In genomic region chrX:73966248-73967176, GRCm38 (mm10) we compare ENCODE assay signal across 8 mouse cellular contexts. TPM values are rescaled to one million over a fixed set of nuclear protein-coding genes. Genes with fewer than 3 reads are reported as not detected.
A peak's percentile ranks its signal among the peaks of the same experiment; 100 is the strongest.
DNase-seq lines count a peak whose midpoint lies in the region; ATAC-seq and TF ChIP-seq lines count a peak whose summit lies in the region.

Hcfc1 (minus strand) TSS chrX:73966357.

- H3K4me1 ChIP-seq in embryonic facial prominence, embryonic 13.5 days: peaks cover 21% of the 10 kb centered on the region
- peaks cover 8% of the 10 kb centered on the region for H3K4me1 ChIP-seq in heart, adult 2 months (ENCODE audit: control insufficient read depth, insufficient read depth, low read length)
- H3K4me1 ChIP-seq in limb, embryonic 13.5 days: peaks cover 19% of the 10 kb centered on the region
- peaks cover 25% of the 10 kb centered on the region for H3K4me1 ChIP-seq in midbrain, embryonic 16.5 days (ENCODE audit: control insufficient read depth, insufficient read depth, low read length)

- H3K36me3 ChIP-seq in embryonic facial prominence, embryonic 13.5 days: no peaks in the 10 kb centered on the region
- peaks cover 8% of the 10 kb centered on the region; the same call in 1 of the 2 replicates for H3K36me3 ChIP-seq in heart, adult 2 months (ENCODE audit: control insufficient read depth, insufficient read depth, low read length)
- no peaks in the 10 kb centered on the region for H3K36me3 ChIP-seq in limb, embryonic 13.5 days
- no peaks in the 10 kb centered on the region for H3K36me3 ChIP-seq in midbrain, embryonic 16.5 days (ENCODE audit: control insufficient read depth, insufficient read depth, low read length)

- peak within 1 kb of the TSS; percentile 69 for H3K4me3 ChIP-seq in embryonic facial prominence, embryonic 13.5 days
- peak within 1 kb of the TSS; percentile 62 for H3K4me3 ChIP-seq in heart, adult 2 months
- H3K4me3 ChIP-seq in limb, embryonic 13.5 days: peak within 1 kb of the TSS; percentile 73
- peak within 1 kb of the TSS; percentile 66 for H3K4me3 ChIP-seq in midbrain, embryonic 16.5 days (ENCODE audit: low read depth, low read length)

- no peaks in the 10 kb centered on the region for H3K9me3 ChIP-seq in embryonic facial prominence, embryonic 13.5 days
- no peaks in the 10 kb centered on the region for H3K9me3 ChIP-seq in limb, embryonic 13.5 days
- no peaks in the 10 kb centered on the region for H3K9me3 ChIP-seq in midbrain, embryonic 16.5 days (replicated peaks; ENCODE audit: control insufficient read depth, low read length, poor library complexity, severe bottlenecking)

- H3K9ac ChIP-seq in embryonic facial prominence, embryonic 13.5 days: peak within 1 kb of the TSS; percentile 78
- peak within 1 kb of the TSS; percentile 79 for H3K9ac ChIP-seq in heart, adult 2 months (ENCODE audit: low read depth, low read length)
- peak within 1 kb of the TSS; percentile 74 for H3K9ac ChIP-seq in limb, embryonic 13.5 days
- peak within 1 kb of the TSS; percentile 72 for H3K9ac ChIP-seq in midbrain, embryonic 16.5 days (ENCODE audit: low read depth, low read length)

- TF ChIP-seq CTCF in heart, adult 2 months (IDR thresholded peaks at IDR 0.05): no peak

- TF ChIP-seq POLR2A in heart, adult 2 months (IDR thresholded peaks at IDR 0.05; ENCODE audit: insufficient read depth, low read depth, low read length): peak; percentile 61

- 23% methylated on average over 58 of the region's 58 CpGs for WGBS in embryonic facial prominence, embryonic 13.5 days
- 15% methylated on average over 58 of the region's 58 CpGs for WGBS in heart, adult 2 months
- WGBS in limb, embryonic 13.5 days: 15% methylated on average over 57 of the region's 58 CpGs
- 21% methylated on average over 47 of the region's 58 CpGs for WGBS in midbrain, embryonic 16.5 days

- peak; percentile 78 for ATAC-seq in embryonic facial prominence, embryonic 13.5 days (ENCODE audit: insufficient number of reproducible peaks, insufficient read depth, low FRiP score, low TSS enrichment, low read depth)
- ATAC-seq in limb, embryonic 13.5 days (ENCODE audit: low FRiP score, low read depth): peak; percentile 81
- peak; percentile 83 for ATAC-seq in midbrain, embryonic 16.5 days

- intact Hi-C loops in heart, adult 2 months (cut with DNase I): loop anchor here (2.0 to 5.0 kb wide), 7 partner anchors 56 to 446 kb away; partner anchors contain the start of genes Fam3a, Idh3g, Ikbkg and Irak1

- no peaks in the 10 kb centered on the region for H3K79me2 ChIP-seq in heart, adult 2 months (replicated peaks; ENCODE audit: control insufficient read depth, insufficient read depth, low read length)

- H3K27ac ChIP-seq in embryonic facial prominence, embryonic 13.5 days: peak within 1 kb of the TSS; percentile 99
- H3K27ac ChIP-seq in heart, adult 2 months: peak within 1 kb of the TSS; percentile 98
- peak within 1 kb of the TSS; percentile 99 for H3K27ac ChIP-seq in limb, embryonic 13.5 days
- peak within 1 kb of the TSS; percentile 99 for H3K27ac ChIP-seq in midbrain, embryonic 16.5 days (ENCODE audit: low read length)

- peaks cover 13% of the 10 kb centered on the region; the same call in 1 of the 2 replicates for H3K27me3 ChIP-seq in embryonic facial prominence, embryonic 13.5 days
- H3K27me3 ChIP-seq in heart, adult 2 months (ENCODE audit: control insufficient read depth, insufficient read depth, low read length): no peaks in the 10 kb centered on the region
- H3K27me3 ChIP-seq in limb, embryonic 13.5 days: peaks cover 13% of the 10 kb centered on the region; the same call in 1 of the 2 replicates
- H3K27me3 ChIP-seq in midbrain, embryonic 16.5 days (ENCODE audit: control insufficient read depth, insufficient read depth, low read depth, low read length): no peaks in the 10 kb centered on the region

- no peak for TF ChIP-seq EP300 in heart, adult 2 months (IDR thresholded peaks at IDR 0.05; ENCODE audit: insufficient read depth, low read depth, low read length)

- peak; percentile 89 for DNase-seq in 3134 (ENCODE audit: extremely low read depth, insufficient read length, low spot score)
- peak; percentile 92 to 95 for DNase-seq in adrenal gland, postnatal 36 days
- DNase-seq in heart, adult 2 months: peak; percentile 91 to 92
- peak; percentile 90 to 91 for DNase-seq in kidney, adult 8-10 months
- DNase-seq in spleen, postnatal 10 days (ENCODE audit: low spot score in 2 of 2): peak; percentile 79 to 91

- H3K4me2 ChIP-seq in embryonic facial prominence, embryonic 13.5 days: peak within 1 kb of the TSS; percentile 71
- peak within 1 kb of the TSS; percentile 77 for H3K4me2 ChIP-seq in limb, embryonic 13.5 days (replicated peaks)
- H3K4me2 ChIP-seq in midbrain, embryonic 16.5 days (ENCODE audit: low read length): peak within 1 kb of the TSS; percentile 81

RNA-seq across cellular contexts. Expression of gene Hcfc1, which starts in this region (rescaled TPM):
- 10 to 100 TPM; 56.9 to 57.1 TPM for total RNA-seq in adrenal gland, postnatal 36 days (2021)
- polyA plus RNA-seq in embryonic facial prominence, embryonic 13.5 days (2015; fragmentation: Nextera tagmentation; extraction: Ambion mirVana): 58.1 and 65.4 TPM in 2 replicates
- total RNA-seq in heart, adult 2 months (2021): 10 to 100 TPM; 37.0 to 37.9 TPM
- polyA plus RNA-seq in heart, adult 2 months (2012; rRNA removed): 26.3 and 27.6 TPM in 2 replicates
- polyA plus RNA-seq in limb, embryonic 13.5 days (2015; fragmentation: Nextera tagmentation; extraction: Ambion mirVana): 62.0 and 64.6 TPM in 2 replicates
- 39.1 and 51.4 TPM in 2 replicates for polyA plus RNA-seq in midbrain, embryonic 16.5 days (2015; fragmentation: Nextera tagmentation; extraction: Ambion mirVana)

Comparison
In these comparisons a context has a peak if more than half of its experiments do, and no peak if none do; other contexts are left out.
1. Peak in every context shown above with its lines: DNase-seq, ATAC-seq, H3K4me3 ChIP-seq and H3K27ac ChIP-seq.